Mouse (Mus musculus) skeletal muscle tissue, adult 2 months (tissue): ENCODE data around the gene Mosmo.

Source experiments
- DNase-seq: peaks from one replicate; pipeline ENCODE4 v3.0.0-alpha.2; 2012; ENCODE audit warnings: low read depth, low spot score

Gene Mosmo

DNA sequence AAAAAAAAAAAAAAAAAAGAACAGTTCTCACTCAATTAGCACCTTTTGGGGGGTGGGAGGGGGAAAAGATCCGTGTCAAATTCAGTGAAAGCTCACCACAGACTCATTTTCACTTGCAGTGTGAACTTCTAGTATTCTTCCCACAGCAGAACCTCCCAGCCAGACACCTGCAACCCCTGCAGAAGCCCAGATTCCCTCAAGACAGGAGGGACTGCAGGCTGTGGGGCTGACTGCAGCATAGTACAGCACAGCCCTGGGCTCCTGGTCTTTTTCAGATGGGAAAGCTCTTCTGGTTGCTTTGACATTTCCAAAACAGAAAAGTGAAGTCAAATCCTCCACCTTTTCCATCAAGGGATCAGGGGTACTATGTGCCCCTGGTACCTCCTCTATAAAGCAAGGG is 90.0 kb downstream of the Mosmo start:
- DNase-seq = no peak

DNA sequence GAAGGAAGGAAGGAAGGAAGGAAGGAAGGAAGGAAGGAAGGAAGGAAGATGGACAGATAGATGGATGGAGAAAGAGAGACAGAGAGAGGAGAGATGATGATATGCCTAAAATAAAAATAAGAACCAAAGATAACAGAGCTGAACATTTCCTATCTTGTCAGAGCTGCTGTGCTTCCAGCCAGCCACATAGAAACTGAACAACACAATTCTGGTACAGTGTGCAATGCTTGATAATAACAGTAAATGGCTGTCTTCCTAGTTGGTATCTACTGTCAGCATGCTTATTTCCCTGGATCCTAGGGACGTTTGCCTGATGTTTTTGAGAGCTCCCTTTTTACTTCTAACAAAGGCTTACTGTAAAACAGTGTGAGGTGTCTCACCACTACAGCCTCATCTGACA is 94.0 kb downstream of the Mosmo start:
- no peak for DNase-seq

GRCm38 (mm10) chr7:120778012-120778411 is 100.6 kb downstream of the Mosmo start:
- no peak for DNase-seq
